Mouse (Mus musculus) myocyte (in vitro differentiated cells): Measurements from ENCODE around the gene D630045J12Rik. TPM values are rescaled to one million over a fixed set of nuclear protein-coding genes. Genes with fewer than 3 reads are reported as not detected.

Experiments
- H3K27me3 ChIP-seq: one replicate; pipeline ENCODE4 v1.6.1; 2011; ENCODE audit not compliant: control insufficient read depth, insufficient read depth, insufficient read length
- H3K36me3 ChIP-seq: one replicate; pipeline ENCODE4 v1.6.1; 2011; ENCODE audit not compliant: control insufficient read depth, insufficient read depth
- H3K4me2 ChIP-seq: one replicate; pipeline ENCODE4 v1.6.1; 2011; ENCODE audit warnings: low read depth, control low read depth
- H3K4me3 ChIP-seq: one replicate; pipeline ENCODE4 v1.5.1; 2011; ENCODE audit warnings: mild to moderate bottlenecking, control low read depth, moderate library complexity
- H3K79me2 ChIP-seq: one replicate; pipeline ENCODE4 v1.6.1; 2011; ENCODE audit not compliant: control insufficient read depth, insufficient read depth
- H3ac ChIP-seq: one replicate; pipeline ENCODE4 v1.6.1; 2011; ENCODE audit not compliant: control insufficient read depth, insufficient read length
- CEBPB ChIP-seq: IDR thresholded peaks from 2 replicates; pipeline ENCODE4 v1.6.1; 2011; ENCODE audit warnings: mild to moderate bottlenecking, moderate library complexity; ENCODE audit not compliant: poor library complexity, insufficient read depth, severe bottlenecking
- E2F4 ChIP-seq: IDR thresholded peaks from one replicate; pipeline ENCODE4 v1.6.1; 2011; ENCODE audit warnings: mild to moderate bottlenecking, control low read depth, moderate library complexity; ENCODE audit not compliant: insufficient read depth
- MAX ChIP-seq: IDR thresholded peaks from one replicate; pipeline ENCODE4 v1.6.1; 2011; ENCODE audit warnings: low read depth, mild to moderate bottlenecking, control low read depth
- MYOD1 ChIP-seq, 3 experiments: IDR thresholded peaks; one replicate each; pipeline ENCODE4 v1.6.1; 2011; ENCODE audit warnings: control low read depth in 2 of 3, low read depth in 2 of 3, mild to moderate bottlenecking in 2 of 3, moderate library complexity in 1 of 3; ENCODE audit not compliant: insufficient read length in 2 of 3, control insufficient read depth in 1 of 3
- MYOG ChIP-seq, 3 experiments: IDR thresholded peaks; one replicate each; pipeline ENCODE4 v1.6.1; 2011; ENCODE audit warnings: control low read depth in 2 of 3, low read depth in 2 of 3, mild to moderate bottlenecking in 2 of 3; ENCODE audit not compliant: insufficient read length in 2 of 3, control insufficient read depth in 1 of 3, insufficient read depth in 1 of 3
- POLR2A ChIP-seq: IDR thresholded peaks from one replicate; pipeline ENCODE4 v1.6.1; 2011; ENCODE audit warnings: low read depth, mild to moderate bottlenecking, control low read depth, moderate library complexity; ENCODE audit not compliant: insufficient read length
- POLR2AphosphoS2 ChIP-seq: IDR thresholded peaks from one replicate; pipeline ENCODE4 v1.6.1; 2011; ENCODE audit warnings: low read depth, control low read depth; ENCODE audit not compliant: insufficient read length
- REST ChIP-seq: IDR thresholded peaks from one replicate; pipeline ENCODE4 v1.6.1; 2011; ENCODE audit warnings: mild to moderate bottlenecking, control low read depth, moderate library complexity; ENCODE audit not compliant: insufficient read depth, insufficient read length
- SRF ChIP-seq: IDR thresholded peaks from one replicate; pipeline ENCODE4 v1.6.1; 2011; ENCODE audit warnings: low read depth; ENCODE audit not compliant: control insufficient read depth, insufficient read length
- TCF12 ChIP-seq: IDR thresholded peaks from one replicate; pipeline ENCODE4 v1.6.1; 2011; ENCODE audit warnings: mild to moderate bottlenecking, control low read depth; ENCODE audit not compliant: poor library complexity, insufficient read depth, severe bottlenecking
- TCF3 ChIP-seq: IDR thresholded peaks from one replicate; pipeline ENCODE4 v1.6.1; 2011; ENCODE audit warnings: low read depth, control low read depth; ENCODE audit not compliant: insufficient read length
- USF1 ChIP-seq: IDR thresholded peaks from one replicate; pipeline ENCODE4 v1.6.1; 2011; ENCODE audit warnings: low read depth, mild to moderate bottlenecking, control low read depth, moderate library complexity
- polyA plus RNA-seq: library from polyadenylated mRNA; unstranded; fragments of >200 nt; fragmentation: generic; extraction: Trizol; gene quantifications from one replicate; pipeline ENCODE4 v1.2.1, GENCODE M21; 2012; ENCODE audit warnings: missing spikeins

Gene D630045J12Rik
- polyA plus RNA-seq, 1 experiment = 0.77 TPM

GRCm38 (mm10) chr6:38201495-38201894 lies 52.3 kb downstream of the D630045J12Rik start:
- Histone ChIP-seq H3K4me3 (no peak overlapping the region), H3K4me2 (no peak overlapping the region), H3K36me3 (no peaks in the 10 kb centered on the region), H3K27me3 (no peaks in the 10 kb centered on the region), H3K79me2 (no peaks in the 10 kb centered on the region), H3ac (no peak overlapping the region)
- TF ChIP-seq POLR2A = no peak
- TF ChIP-seq SRF = no peak
- TF ChIP-seq MYOG (IDR thresholded peaks at IDR 0.05; ENCODE audit: control insufficient read depth in 1 of 3, insufficient read depth in 1 of 3, insufficient read length in 2 of 3, low read depth in 2 of 3) = no peak
- no peak for TF ChIP-seq POLR2AphosphoS2
- TF ChIP-seq USF1 = no peak
- TF ChIP-seq CEBPB = no peak
- no peak for TF ChIP-seq TCF12
- no peak for TF ChIP-seq REST
- no peak for TF ChIP-seq MYOD1 (IDR thresholded peaks at IDR 0.05; ENCODE audit: control insufficient read depth in 1 of 3, insufficient read length in 2 of 3, low read depth in 2 of 3)
- no peak for TF ChIP-seq E2F4
- no peak for TF ChIP-seq MAX
- TF ChIP-seq TCF3 = no peak

GRCm38 (mm10) chr6:38199599-38199998 lies 54.2 kb downstream of the D630045J12Rik start:
- Histone ChIP-seq H3K79me2 (no peaks in the 10 kb centered on the region), H3K27me3 (no peaks in the 10 kb centered on the region), H3ac (no peak overlapping the region), H3K4me2 (no peak overlapping the region), H3K4me3 (no peak overlapping the region), H3K36me3 (no peaks in the 10 kb centered on the region)
- TF ChIP-seq USF1 (no peak), TCF12 (no peak), POLR2A (no peak), E2F4 (no peak), MYOG (IDR thresholded peaks at IDR 0.05; ENCODE audit: control insufficient read depth in 1 of 3, insufficient read depth in 1 of 3, insufficient read length in 2 of 3, low read depth in 2 of 3) (no peak), MYOD1 (IDR thresholded peaks at IDR 0.05; ENCODE audit: control insufficient read depth in 1 of 3, insufficient read length in 2 of 3, low read depth in 2 of 3) (no peak), REST (no peak), TCF3 (no peak), MAX (no peak), CEBPB (no peak), SRF (no peak), POLR2AphosphoS2 (no peak)

- no peak for TF ChIP-seq TCF12
- TF ChIP-seq E2F4 = no peak
- TF ChIP-seq REST = no peak
- no peak for TF ChIP-seq CEBPB
- no peak for TF ChIP-seq SRF
- TF ChIP-seq USF1 = no peak
- TF ChIP-seq POLR2A = no peak
- no peak for TF ChIP-seq TCF3
- no peak overlapping the region for H3K4me2 ChIP-seq
- no peak overlapping the region for H3ac ChIP-seq
- no peak overlapping the region for H3K4me3 ChIP-seq
- H3K79me2 ChIP-seq = no peaks in the 10 kb centered on the region
- no peaks in the 10 kb centered on the region for H3K27me3 ChIP-seq
- no peaks in the 10 kb centered on the region for H3K36me3 ChIP-seq
These were observed 55.1 kb downstream of the D630045J12Rik start for GRCm38 (mm10) chr6:38198727-38199126.

GRCm38 (mm10) chr6:38196266-38197189 lies 57.3 kb downstream of the D630045J12Rik start:
- no peak overlapping the region for H3K4me2 ChIP-seq
- H3K79me2 ChIP-seq = no peaks in the 10 kb centered on the region
- H3K4me3 ChIP-seq = no peak overlapping the region
- H3K27me3 ChIP-seq = no peaks in the 10 kb centered on the region
- H3K36me3 ChIP-seq = no peaks in the 10 kb centered on the region
- TF ChIP-seq REST = no peak
- TF ChIP-seq MYOD1 (IDR thresholded peaks at IDR 0.05; ENCODE audit: control insufficient read depth in 1 of 3, insufficient read length in 2 of 3, low read depth in 2 of 3) = no peak
- no peak overlapping the region for H3ac ChIP-seq

GRCm38 (mm10) chr6:38195306-38195705 lies 58.5 kb downstream of the D630045J12Rik start:
- no peak overlapping the region for H3K4me3 ChIP-seq
- no peaks in the 10 kb centered on the region for H3K36me3 ChIP-seq
- H3K4me2 ChIP-seq = no peak overlapping the region
- H3ac ChIP-seq = no peak overlapping the region
- no peaks in the 10 kb centered on the region for H3K79me2 ChIP-seq
- no peak for TF ChIP-seq TCF3
- no peak for TF ChIP-seq POLR2AphosphoS2
- no peak for TF ChIP-seq MYOG (IDR thresholded peaks at IDR 0.05; ENCODE audit: control insufficient read depth in 1 of 3, insufficient read depth in 1 of 3, insufficient read length in 2 of 3, low read depth in 2 of 3)
- H3K27me3 ChIP-seq = no peaks in the 10 kb centered on the region
